ENCODE assay signal across 8 mouse cellular contexts in the genomic region with DNA sequence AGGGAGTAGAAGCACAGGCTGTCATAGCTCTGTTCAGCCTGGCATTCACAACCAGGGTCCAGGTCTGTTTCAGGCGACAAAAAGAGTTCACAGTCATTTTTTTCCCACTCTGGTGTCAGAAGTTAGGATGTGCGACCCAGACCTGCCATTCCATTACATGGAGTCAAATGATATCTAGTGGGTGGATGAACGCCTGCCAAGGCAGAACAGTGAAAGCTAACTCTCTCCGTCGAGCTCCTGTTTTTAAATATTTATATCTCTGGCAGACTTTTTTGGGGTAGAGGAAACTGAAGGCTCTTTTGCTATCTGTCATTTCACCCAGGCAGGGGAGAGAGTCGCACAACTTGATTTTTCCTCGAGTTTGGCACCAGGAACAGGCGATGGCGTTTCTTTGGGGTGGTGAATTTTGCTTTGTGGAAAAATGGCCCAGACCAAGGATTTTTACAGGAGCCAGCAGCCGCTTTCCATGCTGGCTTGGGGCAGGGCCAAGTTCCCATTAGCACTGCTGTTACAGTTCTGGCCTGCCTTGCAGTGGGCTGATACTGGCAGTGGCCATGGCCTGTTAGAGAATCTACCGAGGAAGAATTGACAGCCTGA.
DNase-seq lines count a peak whose midpoint lies in the region; ATAC-seq and TF ChIP-seq lines count a peak whose summit lies in the region.

No protein-coding gene starts in this region.

- no peak overlapping the region for H3K4me3 ChIP-seq in hindbrain, embryonic 10.5 days
- H3K4me3 ChIP-seq in hindbrain, embryonic 11.5 days (ENCODE audit: low read depth, low read length) = no peak overlapping the region
- H3K4me3 ChIP-seq in cerebellum, adult 2 months (replicated peaks; ENCODE audit: insufficient read depth, low read depth, low read length) = no peak overlapping the region
- no peak overlapping the region for H3K4me3 ChIP-seq in hindbrain, postnatal 0 days (ENCODE audit: low read length)

- 83% methylated on average over 11 of the region's 11 CpGs for WGBS in hindbrain, embryonic 10.5 days
- 83% methylated on average over 11 of the region's 11 CpGs for WGBS in hindbrain, embryonic 11.5 days
- WGBS in cerebellum, adult 2 months = 34% methylated on average over 11 of the region's 11 CpGs
- 38% methylated on average over 11 of the region's 11 CpGs for WGBS in hindbrain, postnatal 0 days

- no peak for TF ChIP-seq POLR2A in cerebellum, adult 2 months (IDR thresholded peaks at IDR 0.05; ENCODE audit: borderline replicate concordance, insufficient read depth, low read length)

- H3K9me3 ChIP-seq in hindbrain, embryonic 10.5 days = no peaks in the 10 kb centered on the region
- H3K9me3 ChIP-seq in hindbrain, embryonic 11.5 days (ENCODE audit: control insufficient read depth, low read length) = no peaks in the 10 kb centered on the region
- no peaks in the 10 kb centered on the region for H3K9me3 ChIP-seq in hindbrain, postnatal 0 days (ENCODE audit: low read length)

- DNase-seq in hindbrain, embryonic 10.5 days (ENCODE audit: low spot score) = no peak
- DNase-seq in hindbrain, embryonic 11.5 days (ENCODE audit: low spot score) = no peak
- peak; percentile 71 to 77 for DNase-seq in cerebellum, adult 2 months
- peak; percentile 80 for DNase-seq in gastrocnemius, postnatal 10 days
- peak; percentile 85 for DNase-seq in hindbrain, postnatal 0 days (ENCODE audit: low spot score)
- peak; percentile 18 for DNase-seq in lung, postnatal 25 days (ENCODE audit: low spot score)
- DNase-seq in urinary bladder, postnatal 4 days (ENCODE audit: low spot score in 2 of 2) = peak; percentile 47 to 65
- no peak for DNase-seq in thymus, postnatal 0 days (ENCODE audit: low spot score)

- peak overlapping the region; percentile 23; the same call in 1 of the 2 replicates for H3K27ac ChIP-seq in hindbrain, embryonic 10.5 days
- no peak overlapping the region for H3K27ac ChIP-seq in hindbrain, embryonic 11.5 days (ENCODE audit: low read depth, low read length)
- no peak overlapping the region for H3K27ac ChIP-seq in cerebellum, adult 2 months (ENCODE audit: insufficient read depth, low read length)
- H3K27ac ChIP-seq in hindbrain, postnatal 0 days = peak overlapping the region; percentile 74

- no peak for TF ChIP-seq CTCF in cerebellum, adult 2 months (IDR thresholded peaks at IDR 0.05; ENCODE audit: borderline replicate concordance, insufficient read depth, low read depth, low read length)
- no peak for TF ChIP-seq CTCF in hindbrain, postnatal 0 days (IDR thresholded peaks at IDR 0.05; ENCODE audit: low read depth)

- no peaks in the 10 kb centered on the region for H3K36me3 ChIP-seq in hindbrain, embryonic 10.5 days
- H3K36me3 ChIP-seq in hindbrain, embryonic 11.5 days (ENCODE audit: control insufficient read depth, insufficient read depth, low read length) = no peaks in the 10 kb centered on the region
- H3K36me3 ChIP-seq in hindbrain, postnatal 0 days (ENCODE audit: insufficient read depth, low read length) = no peaks in the 10 kb centered on the region

- H3K4me1 ChIP-seq in hindbrain, embryonic 10.5 days (replicated peaks) = peaks cover 47% of the 10 kb centered on the region
- H3K4me1 ChIP-seq in hindbrain, embryonic 11.5 days (replicated peaks; ENCODE audit: control insufficient read depth, insufficient read depth, low read length) = no peaks in the 10 kb centered on the region
- H3K4me1 ChIP-seq in cerebellum, adult 2 months (ENCODE audit: control insufficient read depth, insufficient read depth, low read length) = peaks cover 7% of the 10 kb centered on the region; the same call in 1 of the 2 replicates
- H3K4me1 ChIP-seq in hindbrain, postnatal 0 days (ENCODE audit: insufficient read depth, low read length) = peaks cover 29% of the 10 kb centered on the region

- no peak overlapping the region for H3K9ac ChIP-seq in hindbrain, embryonic 11.5 days (ENCODE audit: low read depth, low read length)
- H3K9ac ChIP-seq in hindbrain, postnatal 0 days (replicated peaks; ENCODE audit: low read length) = 0 out of 2 replicates have a peak overlapping the region, but pooled peaks have one; percentile 13

- H3K27me3 ChIP-seq in hindbrain, embryonic 10.5 days (ENCODE audit: insufficient read depth, poor library complexity, severe bottlenecking) = no peaks in the 10 kb centered on the region
- no peaks in the 10 kb centered on the region for H3K27me3 ChIP-seq in hindbrain, embryonic 11.5 days (ENCODE audit: control insufficient read depth, insufficient read depth, low read length)
- no peaks in the 10 kb centered on the region for H3K27me3 ChIP-seq in cerebellum, adult 2 months (ENCODE audit: control insufficient read depth, insufficient read depth, low read length)
- no peaks in the 10 kb centered on the region for H3K27me3 ChIP-seq in hindbrain, postnatal 0 days (ENCODE audit: insufficient read depth, low read length)

- no peak overlapping the region for H3K4me2 ChIP-seq in hindbrain, embryonic 11.5 days (replicated peaks; ENCODE audit: low read depth, low read length)
- H3K4me2 ChIP-seq in hindbrain, postnatal 0 days (ENCODE audit: low read depth, low read length) = peak overlapping the region; percentile 8; the same call in 1 of the 2 replicates

- ATAC-seq in hindbrain, embryonic 11.5 days (ENCODE audit: low FRiP score) = no peak
- peak; percentile 77 for ATAC-seq in hindbrain, postnatal 0 days

Comparison
In these comparisons a context has a peak if more than half of its experiments do, and no peak if none do; other contexts are left out.
1. DNase-seq: peak in cerebellum, adult 2 months (2 of 2), gastrocnemius, postnatal 10 days (single experiment), hindbrain, postnatal 0 days (single experiment), lung, postnatal 25 days (single experiment) and urinary bladder, postnatal 4 days (2 of 2); none in hindbrain, embryonic 10.5 days (single experiment), hindbrain, embryonic 11.5 days (single experiment) and thymus, postnatal 0 days (single experiment).
2. H3K27ac ChIP-seq: peak in hindbrain, embryonic 10.5 days (single experiment) and hindbrain, postnatal 0 days (single experiment); none in hindbrain, embryonic 11.5 days (single experiment) and cerebellum, adult 2 months (single experiment).